Mouse (Mus musculus) A20 (cell line): ENCODE measurements around the gene Anapc13.

Experiments used
- DNase-seq: peaks from one replicate; pipeline ENCODE4 v3.0.0-alpha.2; 2011; ENCODE audit warnings: low read depth, low spot score

The Anapc13 gene

GRCm38 (mm10) chr9:102631589-102632147, 5.6 kb downstream of the Anapc13 start:
- no peak for DNase-seq

GRCm38 (mm10) chr9:102632173-102632572, 6.1 kb downstream of the Anapc13 start:
- DNase-seq = no peak

GRCm38 (mm10) chr9:102632923-102633537, 6.9 kb downstream of the Anapc13 start:
- DNase-seq = peak; percentile 67

GRCm38 (mm10) chr9:102634453-102634852, 8.4 kb downstream of the Anapc13 start:
- no peak for DNase-seq

- peak; percentile 68 for DNase-seq
These were observed 10.5 kb downstream of the Anapc13 start for GRCm38 (mm10) chr9:102636553-102636952.

- DNase-seq = no peak
These were observed 11.0 kb downstream of the Anapc13 start for GRCm38 (mm10) chr9:102637115-102637514.

GRCm38 (mm10) chr9:102638963-102639362, 12.9 kb downstream of the Anapc13 start:
- no peak for DNase-seq

GRCm38 (mm10) chr9:102639510-102639909, 13.4 kb downstream of the Anapc13 start:
- DNase-seq = no peak

- DNase-seq = no peak
These were observed 15.4 kb downstream of the Anapc13 start for GRCm38 (mm10) chr9:102641531-102641930.

GRCm38 (mm10) chr9:102643071-102643485, 17.0 kb downstream of the Anapc13 start:
- DNase-seq = no peak

- DNase-seq = no peak
These were observed 17.5 kb downstream of the Anapc13 start for GRCm38 (mm10) chr9:102643486-102644101.

GRCm38 (mm10) chr9:102645119-102645695, 19.1 kb downstream of the Anapc13 start:
- DNase-seq = no peak

GRCm38 (mm10) chr9:102647010-102647409, 20.9 kb downstream of the Anapc13 start:
- no peak for DNase-seq

- no peak for DNase-seq
These were observed 23.9 kb downstream of the Anapc13 start for GRCm38 (mm10) chr9:102649917-102650527.

GRCm38 (mm10) chr9:102650637-102651036, 24.5 kb downstream of the Anapc13 start:
- no peak for DNase-seq

- DNase-seq = no peak
These were observed 25.2 kb downstream of the Anapc13 start for GRCm38 (mm10) chr9:102651199-102651720.

GRCm38 (mm10) chr9:102656355-102657095, 30.4 kb downstream of the Anapc13 start:
- DNase-seq = no peak

- no peak for DNase-seq
These were observed 42.0 kb downstream of the Anapc13 start for GRCm38 (mm10) chr9:102668115-102668514.

GRCm38 (mm10) chr9:102668906-102669305, 42.8 kb downstream of the Anapc13 start:
- no peak for DNase-seq

GRCm38 (mm10) chr9:102673381-102673780, 47.3 kb downstream of the Anapc13 start:
- DNase-seq = no peak

- no peak for DNase-seq
These were observed 49.8 kb downstream of the Anapc13 start for GRCm38 (mm10) chr9:102675922-102676321.
